Mouse (Mus musculus): Measurements from ENCODE around the gene Orai1. TPM values are rescaled to one million over a fixed set of nuclear protein-coding genes. Genes with fewer than 3 reads are reported as not detected.

Orai1 gene
- polyA plus RNA-seq, 1 experiment: 0.88 TPM

GRCm38 (mm10) chr5:122985276-122985675, 29.6 kb upstream of the Orai1 start:
- no peak overlapping the region for H3K4me3 ChIP-seq (replicated peaks)
- TF ChIP-seq GATA1 (IDR thresholded peaks at IDR 0.05; ENCODE audit: low read length): no peak
- no peak for TF ChIP-seq TAL1 (IDR thresholded peaks at IDR 0.05; ENCODE audit: low read length)
- no peaks in the 10 kb centered on the region for H3K36me3 ChIP-seq (ENCODE audit: control insufficient read depth)
- H3K27me3 ChIP-seq (ENCODE audit: control insufficient read depth): peaks cover 51% of the 10 kb centered on the region
- no peaks in the 10 kb centered on the region for H3K9me3 ChIP-seq (ENCODE audit: control insufficient read depth, low read length)
- peaks cover 42% of the 10 kb centered on the region for H3K4me1 ChIP-seq (ENCODE audit: control insufficient read depth)

- peaks cover 41% of the 10 kb centered on the region for H3K4me1 ChIP-seq (ENCODE audit: control insufficient read depth)
Observed at GRCm38 (mm10) chr5:122986091-122986493, 28.8 kb upstream of the Orai1 start.

GRCm38 (mm10) chr5:122987211-122988020, 27.5 kb upstream of the Orai1 start:
- peaks cover 37% of the 10 kb centered on the region for H3K4me1 ChIP-seq (ENCODE audit: control insufficient read depth)
- no peaks in the 10 kb centered on the region for H3K36me3 ChIP-seq (ENCODE audit: control insufficient read depth)
- TF ChIP-seq TAL1 (IDR thresholded peaks at IDR 0.05; ENCODE audit: low read length) (no peak), GATA1 (IDR thresholded peaks at IDR 0.05; ENCODE audit: low read length) (no peak)
- H3K27me3 ChIP-seq (ENCODE audit: control insufficient read depth): peaks cover 63% of the 10 kb centered on the region
- H3K4me3 ChIP-seq (replicated peaks): peak overlapping the region; percentile 66
- H3K9me3 ChIP-seq (ENCODE audit: control insufficient read depth, low read length): no peaks in the 10 kb centered on the region

More at GRCm38 (mm10) chr5:122986091-122986493, 28.8 kb upstream of the Orai1 start:
- Histone ChIP-seq H3K36me3 (ENCODE audit: control insufficient read depth) (no peaks in the 10 kb centered on the region), H3K27me3 (ENCODE audit: control insufficient read depth) (peaks cover 59% of the 10 kb centered on the region), H3K9me3 (ENCODE audit: control insufficient read depth, low read length) (no peaks in the 10 kb centered on the region), H3K4me3 (replicated peaks) (no peak overlapping the region)
- no peak for TF ChIP-seq GATA1 (IDR thresholded peaks at IDR 0.05; ENCODE audit: low read length)
- TF ChIP-seq TAL1 (IDR thresholded peaks at IDR 0.05; ENCODE audit: low read length): no peak

GRCm38 (mm10) chr5:122988021-122988751, 26.7 kb upstream of the Orai1 start:
- Histone ChIP-seq H3K9me3 (ENCODE audit: control insufficient read depth, low read length) (no peaks in the 10 kb centered on the region), H3K27me3 (ENCODE audit: control insufficient read depth) (peaks cover 63% of the 10 kb centered on the region), H3K4me1 (ENCODE audit: control insufficient read depth) (peaks cover 37% of the 10 kb centered on the region), H3K4me3 (replicated peaks) (peak overlapping the region; percentile 66), H3K36me3 (ENCODE audit: control insufficient read depth) (no peaks in the 10 kb centered on the region)
- no peak for TF ChIP-seq GATA1 (IDR thresholded peaks at IDR 0.05; ENCODE audit: low read length)
- TF ChIP-seq TAL1 (IDR thresholded peaks at IDR 0.05; ENCODE audit: low read length): no peak

GRCm38 (mm10) chr5:122989001-122989525, 25.8 kb upstream of the Orai1 start:
- no peaks in the 10 kb centered on the region for H3K9me3 ChIP-seq (ENCODE audit: control insufficient read depth, low read length)
- TF ChIP-seq TAL1 (IDR thresholded peaks at IDR 0.05; ENCODE audit: low read length) (no peak), GATA1 (IDR thresholded peaks at IDR 0.05; ENCODE audit: low read length) (no peak)
- H3K4me3 ChIP-seq (replicated peaks): peak overlapping the region; percentile 66
- H3K4me1 ChIP-seq (ENCODE audit: control insufficient read depth): peaks cover 37% of the 10 kb centered on the region
- peaks cover 63% of the 10 kb centered on the region for H3K27me3 ChIP-seq (ENCODE audit: control insufficient read depth)
- H3K36me3 ChIP-seq (ENCODE audit: control insufficient read depth): no peaks in the 10 kb centered on the region

- Histone ChIP-seq H3K4me1 (ENCODE audit: control insufficient read depth) (peaks cover 40% of the 10 kb centered on the region), H3K36me3 (ENCODE audit: control insufficient read depth) (no peaks in the 10 kb centered on the region), H3K9me3 (ENCODE audit: control insufficient read depth, low read length) (no peaks in the 10 kb centered on the region), H3K4me3 (replicated peaks) (peak within 1 kb of the TSS; percentile 66), H3K27me3 (ENCODE audit: control insufficient read depth) (peaks cover 63% of the 10 kb centered on the region)
- TF ChIP-seq TAL1 (IDR thresholded peaks at IDR 0.05; ENCODE audit: low read length) (no peak), GATA1 (IDR thresholded peaks at IDR 0.05; ENCODE audit: low read length) (no peak)
Observed at GRCm38 (mm10) chr5:122989551-122990330, 25.1 kb upstream of the Orai1 start, which contains the start of gene Kdm2b. Kdm2b (minus strand) TSS chr5:122989823.

GRCm38 (mm10) chr5:122990411-122991160, 24.3 kb upstream of the Orai1 start:
- Histone ChIP-seq H3K4me3 (replicated peaks) (no peak overlapping the region), H3K4me1 (ENCODE audit: control insufficient read depth) (peaks cover 43% of the 10 kb centered on the region), H3K27me3 (ENCODE audit: control insufficient read depth) (peaks cover 57% of the 10 kb centered on the region), H3K36me3 (ENCODE audit: control insufficient read depth) (no peaks in the 10 kb centered on the region), H3K9me3 (ENCODE audit: control insufficient read depth, low read length) (no peaks in the 10 kb centered on the region)
- TF ChIP-seq TAL1 (IDR thresholded peaks at IDR 0.05; ENCODE audit: low read length): no peak
- no peak for TF ChIP-seq GATA1 (IDR thresholded peaks at IDR 0.05; ENCODE audit: low read length)

Measured in erythroblast, embryonic 14.5 days (primary cell).